Mouse (Mus musculus) limb, embryonic 12.5 days (tissue): ENCODE results near the gene Isca2. TPM values are rescaled to one million over a fixed set of nuclear protein-coding genes. Genes with fewer than 3 reads are reported as not detected.

Experiments
- ATAC-seq: fragments of 200-750 bp; cut with Nextera tagmentation; 2 replicates; pipeline ENCODE4 v1.8.0; 2017; ENCODE audit warnings: low read depth, moderate TSS enrichment; ENCODE audit not compliant: insufficient number of reproducible peaks, insufficient read depth, low FRiP score, low TSS enrichment
- H3K27ac ChIP-seq: fragments of 300-500 bp; sonication (generic); 2 replicates; pipeline ENCODE4 v1.5.1; 2016; ENCODE audit warnings: mild to moderate bottlenecking, moderate library complexity
- H3K27me3 ChIP-seq: fragments of 300-500 bp; sonication (generic); 2 replicates; pipeline ENCODE4 v1.6.1; 2016; ENCODE audit warnings: mild to moderate bottlenecking, moderate library complexity
- H3K36me3 ChIP-seq: fragments of 300-500 bp; sonication (generic); 2 replicates; pipeline ENCODE4 v1.6.1; 2016; ENCODE audit warnings: mild to moderate bottlenecking, moderate library complexity
- H3K4me1 ChIP-seq: fragments of 300-500 bp; sonication (generic); replicated peaks from 2 replicates; pipeline ENCODE4 v1.6.1; 2016
- H3K4me2 ChIP-seq: fragments of 300-500 bp; sonication (generic); 2 replicates; pipeline ENCODE4 v1.6.1; 2016; ENCODE audit warnings: mild to moderate bottlenecking, moderate library complexity
- H3K4me3 ChIP-seq: fragments of 300-500 bp; sonication (generic); replicated peaks from 2 replicates; pipeline ENCODE4 v1.5.1; 2016; ENCODE audit warnings: mild to moderate bottlenecking
- H3K9ac ChIP-seq: fragments of 300-500 bp; sonication (generic); replicated peaks from 2 replicates; pipeline ENCODE4 v1.6.1; 2016; ENCODE audit warnings: mild to moderate bottlenecking, moderate library complexity
- H3K9me3 ChIP-seq: fragments of 300-500 bp; sonication (generic); 2 replicates; pipeline ENCODE4 v1.6.1; 2016; ENCODE audit warnings: mild to moderate bottlenecking, moderate library complexity
- WGBS: fragments of 180-500 bp; shearing (Covaris S2); methylation state at CpG from one replicate; pipeline ENCODE4 v1.1.7; 2016; 5-methylcytosine and 5-hydroxymethylcytosine counted together
- polyA plus RNA-seq: library from polyadenylated mRNA; unstranded; fragments of >200 nt; fragmentation: Nextera tagmentation; extraction: Ambion mirVana; gene quantifications from 2 replicates; pipeline ENCODE4 v1.2.1, GENCODE M21; 2016

Isca2 gene
- 145 and 148 TPM in 2 replicates for polyA plus RNA-seq

GRCm38 (mm10) chr12:84772726-84773441 is at the start of gene Isca2, which contains the start of gene Npc2:
TSS of gene Isca2 (plus strand) at chr12:84773251.
TSS of gene Npc2 (minus strand) at chr12:84773152.
- peak within 1 kb of the TSS; percentile 78 for H3K4me2 ChIP-seq
- H3K27ac ChIP-seq: peak within 1 kb of the TSS; percentile 96
- WGBS: under 1% methylated on average over 50 of the region's 50 CpGs
- peaks cover 34% of the 10 kb centered on the region; the same call in 1 of the 2 replicates for H3K36me3 ChIP-seq
- no peaks in the 10 kb centered on the region for H3K9me3 ChIP-seq
- ATAC-seq: peak; percentile 99
- H3K9ac ChIP-seq: peak within 1 kb of the TSS; percentile 81
- H3K27me3 ChIP-seq: no peaks in the 10 kb centered on the region
- H3K4me1 ChIP-seq: peaks cover 30% of the 10 kb centered on the region
- H3K4me3 ChIP-seq: peak within 1 kb of the TSS; percentile 71

DNA sequence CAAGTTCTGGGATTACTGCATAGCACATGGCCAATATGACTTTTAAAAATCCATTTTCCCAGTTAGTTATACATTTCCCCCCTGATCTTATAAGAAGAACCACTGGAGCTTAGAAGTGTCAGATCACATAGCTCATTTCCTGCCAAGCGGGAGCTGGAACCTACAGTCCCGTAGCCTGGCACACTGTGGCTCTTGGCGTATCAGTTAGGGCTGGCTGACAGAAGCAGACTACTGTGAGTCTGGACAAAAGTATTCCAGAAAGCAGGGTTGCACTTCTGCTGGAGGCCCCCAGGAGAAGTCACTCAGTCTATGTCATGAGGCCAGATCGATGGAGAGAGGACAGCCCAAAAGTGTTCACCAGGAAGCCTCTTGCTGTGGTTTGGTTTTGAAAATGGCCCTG is 46.7 kb upstream of the Isca2 start:
- H3K27me3 ChIP-seq: 0 out of 2 replicates have a peak, but pooled peaks cover 5% of the 10 kb centered on the region
- no peaks in the 10 kb centered on the region for H3K9me3 ChIP-seq
- H3K36me3 ChIP-seq: no peaks in the 10 kb centered on the region
- no peak for ATAC-seq
- WGBS: 88% methylated on average over 4 of the region's 4 CpGs
- H3K27ac ChIP-seq: no peak overlapping the region
- no peak overlapping the region for H3K4me2 ChIP-seq
- no peak overlapping the region for H3K4me3 ChIP-seq
- no peak overlapping the region for H3K9ac ChIP-seq
- no peaks in the 10 kb centered on the region for H3K4me1 ChIP-seq

DNA sequence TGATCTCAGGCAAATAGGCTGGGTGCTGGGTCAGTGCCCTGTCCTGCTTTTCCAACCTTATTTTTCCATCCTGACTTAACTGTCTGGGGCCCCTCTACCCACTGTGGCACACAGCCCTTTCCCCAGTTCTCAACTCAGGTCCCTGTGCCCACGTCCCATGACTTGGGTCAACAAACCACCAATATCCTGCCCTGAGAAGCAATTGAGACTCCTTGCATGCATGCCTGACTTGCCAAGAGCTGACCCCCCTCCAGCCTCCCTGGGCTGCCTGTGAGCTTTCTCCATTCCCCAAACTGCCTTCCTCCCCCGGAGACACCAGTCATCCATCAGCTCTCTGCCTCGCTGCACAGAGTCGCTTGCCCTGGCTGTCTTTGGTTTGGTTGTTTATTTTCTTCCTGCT is 46.1 kb upstream of the Isca2 start:
- H3K36me3 ChIP-seq: no peaks in the 10 kb centered on the region
- WGBS: 39% methylated on average over 4 of the region's 4 CpGs

DNA sequence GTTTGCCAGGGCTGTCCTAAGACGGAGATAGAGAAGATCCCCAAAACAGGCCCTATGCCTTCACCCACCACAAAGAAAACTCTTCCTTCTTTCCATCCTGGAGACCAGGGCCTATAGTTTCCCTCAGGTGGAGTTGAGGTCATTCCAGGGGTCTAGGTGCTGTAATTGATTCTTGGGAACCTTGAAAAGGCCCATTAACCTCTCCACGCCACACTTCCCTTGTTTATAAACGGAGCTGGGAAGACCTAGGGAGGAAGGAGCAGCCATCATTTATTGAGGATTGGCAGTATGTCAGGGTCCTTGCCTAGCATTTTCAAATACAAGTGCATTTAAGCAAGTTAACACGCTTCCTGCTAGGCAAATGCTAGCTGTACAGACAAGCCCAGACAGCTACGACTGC is 45.6 kb upstream of the Isca2 start:
- Histone ChIP-seq H3K9me3 (no peaks in the 10 kb centered on the region), H3K4me1 (no peaks in the 10 kb centered on the region), H3K27ac (no peak overlapping the region), H3K36me3 (no peaks in the 10 kb centered on the region), H3K4me2 (no peak overlapping the region), H3K4me3 (no peak overlapping the region), H3K9ac (no peak overlapping the region), H3K27me3 (0 out of 2 replicates have a peak, but pooled peaks cover 5% of the 10 kb centered on the region)
- no peak for ATAC-seq
- 55% methylated on average over 5 of the region's 5 CpGs for WGBS

More for the DNA sequence above, 46.1 kb upstream of the Isca2 start:
- no peak overlapping the region for H3K9ac ChIP-seq
- H3K4me3 ChIP-seq: no peak overlapping the region
- H3K4me1 ChIP-seq: no peaks in the 10 kb centered on the region
- no peak for ATAC-seq
- H3K27ac ChIP-seq: no peak overlapping the region
- no peak overlapping the region for H3K4me2 ChIP-seq
- H3K9me3 ChIP-seq: no peaks in the 10 kb centered on the region
- H3K27me3 ChIP-seq: 0 out of 2 replicates have a peak, but pooled peaks cover 5% of the 10 kb centered on the region

GRCm38 (mm10) chr12:84728421-84728820 is 44.6 kb upstream of the Isca2 start:
- Histone ChIP-seq H3K4me3 (no peak overlapping the region), H3K4me2 (no peak overlapping the region), H3K27me3 (0 out of 2 replicates have a peak, but pooled peaks cover 5% of the 10 kb centered on the region), H3K36me3 (no peaks in the 10 kb centered on the region), H3K9ac (no peak overlapping the region), H3K9me3 (no peaks in the 10 kb centered on the region), H3K4me1 (no peaks in the 10 kb centered on the region), H3K27ac (no peak overlapping the region)
- 89% methylated on average over 10 of the region's 10 CpGs for WGBS
- no peak for ATAC-seq

- no peaks in the 10 kb centered on the region for H3K4me1 ChIP-seq
- no peak overlapping the region for H3K9ac ChIP-seq
- H3K4me2 ChIP-seq: no peak overlapping the region
- 67% methylated on average over 13 of the region's 13 CpGs for WGBS
- H3K9me3 ChIP-seq: no peaks in the 10 kb centered on the region
- no peaks in the 10 kb centered on the region for H3K27me3 ChIP-seq
- ATAC-seq: no peak
- H3K4me3 ChIP-seq: no peak overlapping the region
- H3K36me3 ChIP-seq: no peaks in the 10 kb centered on the region
- H3K27ac ChIP-seq: no peak overlapping the region
Measured at GRCm38 (mm10) chr12:84733366-84733765, 39.7 kb upstream of the Isca2 start.

DNA sequence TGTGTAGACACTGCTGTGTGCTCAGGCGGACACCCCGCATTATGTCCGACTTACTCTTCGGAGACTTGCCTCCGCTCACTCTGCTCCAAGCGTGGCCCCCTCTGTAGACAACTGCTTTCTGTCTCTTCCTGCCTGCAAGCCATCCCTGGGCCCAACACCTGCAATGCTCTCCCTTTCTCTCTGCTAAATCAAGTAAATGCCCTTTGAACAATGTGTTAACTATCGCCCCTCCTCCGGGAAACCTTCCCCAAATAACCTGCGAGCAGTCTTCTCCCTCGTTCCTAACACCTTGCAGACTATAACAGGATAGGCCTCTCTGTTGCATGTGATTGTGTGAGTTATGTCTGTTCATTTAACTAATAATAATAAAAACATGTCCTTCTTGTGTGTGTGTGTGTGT is 29.6 kb upstream of the Isca2 start:
- no peaks in the 10 kb centered on the region for H3K36me3 ChIP-seq
- no peak overlapping the region for H3K9ac ChIP-seq
- H3K27ac ChIP-seq: no peak overlapping the region
- no peak overlapping the region for H3K4me3 ChIP-seq
- no peaks in the 10 kb centered on the region; the same call in 1 of the 2 replicates for H3K27me3 ChIP-seq
- H3K4me2 ChIP-seq: no peak overlapping the region
- no peak for ATAC-seq
- no peaks in the 10 kb centered on the region for H3K9me3 ChIP-seq
- H3K4me1 ChIP-seq: no peaks in the 10 kb centered on the region
- 84% methylated on average over 10 of the region's 10 CpGs for WGBS

GRCm38 (mm10) chr12:84745700-84746099 is 27.4 kb upstream of the Isca2 start:
- Histone ChIP-seq H3K4me1 (no peaks in the 10 kb centered on the region), H3K4me3 (no peak overlapping the region), H3K27me3 (no peaks in the 10 kb centered on the region; the same call in 1 of the 2 replicates), H3K9ac (no peak overlapping the region), H3K36me3 (no peaks in the 10 kb centered on the region), H3K27ac (no peak overlapping the region), H3K4me2 (no peak overlapping the region), H3K9me3 (no peaks in the 10 kb centered on the region)
- no peak for ATAC-seq
- 69% methylated on average over 4 of the region's 4 CpGs for WGBS

GRCm38 (mm10) chr12:84748134-84748533 is 24.9 kb upstream of the Isca2 start:
- H3K4me3 ChIP-seq: no peak overlapping the region
- no peaks in the 10 kb centered on the region for H3K9me3 ChIP-seq
- H3K27me3 ChIP-seq: no peaks in the 10 kb centered on the region; the same call in 1 of the 2 replicates
- H3K4me2 ChIP-seq: no peak overlapping the region
- WGBS: 83% methylated on average over 3 of the region's 3 CpGs
- ATAC-seq: no peak
- no peak overlapping the region for H3K27ac ChIP-seq
- H3K9ac ChIP-seq: no peak overlapping the region
- peaks cover 8% of the 10 kb centered on the region for H3K4me1 ChIP-seq
- no peaks in the 10 kb centered on the region for H3K36me3 ChIP-seq

DNA sequence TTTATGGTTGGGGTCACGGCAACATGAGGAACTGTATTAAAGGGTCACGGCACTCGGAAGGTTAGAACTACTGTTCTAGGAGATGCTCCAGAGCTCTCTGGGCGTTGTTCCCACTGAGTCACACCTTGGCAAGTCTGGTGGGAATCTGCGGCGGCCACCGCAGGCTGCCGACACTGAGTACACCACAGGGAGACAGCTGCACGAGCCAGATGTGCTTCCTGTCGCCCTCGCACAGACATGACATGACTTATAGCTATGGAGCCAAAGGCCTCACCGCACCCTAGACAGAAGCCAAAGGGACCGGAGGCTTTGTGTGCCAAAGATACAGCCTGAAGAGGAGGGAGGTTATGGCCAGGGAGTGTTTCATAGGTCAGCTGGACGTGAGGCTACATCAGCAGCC is 22.4 kb upstream of the Isca2 start:
- H3K36me3 ChIP-seq: peaks cover 2% of the 10 kb centered on the region
- H3K9ac ChIP-seq: no peak overlapping the region
- ATAC-seq: no peak
- H3K4me1 ChIP-seq: peaks cover 8% of the 10 kb centered on the region
- H3K27me3 ChIP-seq: no peaks in the 10 kb centered on the region; the same call in 1 of the 2 replicates
- 50% methylated on average over 14 of the region's 14 CpGs for WGBS
- no peak overlapping the region for H3K4me3 ChIP-seq
- H3K4me2 ChIP-seq: no peak overlapping the region
- H3K27ac ChIP-seq: no peak overlapping the region
- H3K9me3 ChIP-seq: no peaks in the 10 kb centered on the region

GRCm38 (mm10) chr12:84752131-84752977 is 20.7 kb upstream of the Isca2 start:
- H3K27me3 ChIP-seq: no peaks in the 10 kb centered on the region
- no peak overlapping the region for H3K4me3 ChIP-seq
- H3K4me2 ChIP-seq: no peak overlapping the region
- H3K4me1 ChIP-seq: peaks cover 8% of the 10 kb centered on the region
- 36% methylated on average over 14 of the region's 14 CpGs for WGBS
- H3K9me3 ChIP-seq: no peaks in the 10 kb centered on the region
- no peak overlapping the region for H3K27ac ChIP-seq
- no peak overlapping the region for H3K9ac ChIP-seq
- H3K36me3 ChIP-seq: peaks cover 19% of the 10 kb centered on the region
- ATAC-seq: no peak
